Mouse (Mus musculus) small intestine, adult 2 months (tissue): ENCODE data around the gene Mrps6.

ENCODE experiments used
- CTCF ChIP-seq: fragments of 200-500 bp; IDR thresholded peaks from 2 replicates; pipeline ENCODE4 v1.5.1; 2012; ENCODE audit warnings: low read depth, mild to moderate bottlenecking, control low read depth, inconsistent platforms, low read length, moderate library complexity, mixed read lengths; ENCODE audit not compliant: insufficient replicate concordance, insufficient read length; ENCODE audit errors: extremely low read depth
- POLR2A ChIP-seq: fragments of 200-500 bp; IDR thresholded peaks from 2 replicates; pipeline ENCODE4 v1.6.1; 2012; ENCODE audit warnings: low read depth, mild to moderate bottlenecking, control low read depth, inconsistent platforms, low read length, moderate library complexity

DNA sequence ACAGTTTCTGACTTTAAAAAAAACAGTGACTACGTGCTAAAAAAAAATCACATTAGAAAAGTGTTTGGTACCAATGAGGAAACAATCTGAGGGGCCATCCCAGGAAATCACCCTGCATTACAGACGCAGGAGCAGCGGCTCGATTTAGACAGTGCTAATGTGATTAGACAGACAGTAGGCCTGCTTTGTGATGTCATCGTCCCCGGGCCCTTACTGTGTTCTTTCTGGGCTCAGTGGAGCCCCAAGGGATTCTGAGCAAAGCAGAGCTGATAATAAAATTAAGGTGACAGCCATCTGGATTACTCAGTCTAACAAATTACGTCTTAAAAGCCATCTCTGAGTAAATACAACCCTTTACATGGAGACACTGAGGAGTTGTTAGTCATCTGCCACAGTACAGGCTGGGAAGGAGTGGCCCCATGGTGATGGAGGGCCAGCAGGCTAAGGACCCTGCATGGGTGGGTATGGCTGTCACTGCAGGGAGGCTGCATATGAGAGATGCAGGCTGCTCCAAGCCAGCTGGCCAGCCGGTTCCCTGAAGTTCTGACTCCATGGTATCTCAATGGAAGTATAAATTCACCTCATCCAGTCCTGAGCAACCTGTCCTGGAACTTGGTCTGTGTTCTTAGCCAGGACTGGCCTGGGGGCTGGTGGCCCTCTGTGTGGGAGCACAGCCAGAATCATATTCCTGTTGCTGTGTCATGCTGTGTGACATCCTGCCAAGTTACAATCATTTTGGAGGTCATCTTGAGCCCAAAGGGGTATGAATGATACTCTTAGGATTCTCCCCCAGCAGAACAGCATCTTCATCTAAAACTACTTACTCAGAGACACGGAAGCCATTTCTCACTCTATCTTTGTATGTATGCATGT, 59.5 kb downstream of the Mrps6 start:
- no peak for TF ChIP-seq POLR2A
- no peak for TF ChIP-seq CTCF
